Mouse (Mus musculus): Measurements from ENCODE around the gene Serpini1. TPM values are rescaled to one million over a fixed set of nuclear protein-coding genes. Genes with fewer than 3 reads are reported as not detected.
A peak's percentile ranks its signal among the peaks of the same experiment; 100 is the strongest.
"Not testable (repeated sequence)": the region's sequence is repeated elsewhere in the genome, so short reads cannot be mapped to it uniquely, and the experiment has no call there.

Serpini1 gene
- total RNA-seq, 2 experiments from 2014 or later = 2.9 to 4.3 TPM

DNA sequence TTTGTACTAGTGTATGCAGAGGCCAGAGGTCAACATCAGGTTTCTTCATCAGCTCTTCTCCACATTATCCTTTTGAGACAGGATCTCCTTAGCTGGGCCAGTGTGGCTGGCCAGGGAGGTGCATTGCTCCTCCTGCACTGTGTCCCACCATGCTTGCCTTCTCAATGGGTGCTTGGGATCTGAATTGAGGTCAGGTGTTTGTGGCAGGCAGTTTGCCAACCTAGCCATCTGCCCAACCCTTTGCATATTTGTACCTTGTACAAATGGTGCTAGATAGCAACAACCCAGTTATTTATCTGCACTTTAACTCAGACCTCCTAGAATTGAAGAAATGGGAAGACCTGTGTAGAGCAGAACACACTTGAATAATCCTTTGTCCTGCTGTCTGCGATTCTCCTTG lies 78.3 kb downstream of the Serpini1 start:
- DNase-seq = no peak

DNA sequence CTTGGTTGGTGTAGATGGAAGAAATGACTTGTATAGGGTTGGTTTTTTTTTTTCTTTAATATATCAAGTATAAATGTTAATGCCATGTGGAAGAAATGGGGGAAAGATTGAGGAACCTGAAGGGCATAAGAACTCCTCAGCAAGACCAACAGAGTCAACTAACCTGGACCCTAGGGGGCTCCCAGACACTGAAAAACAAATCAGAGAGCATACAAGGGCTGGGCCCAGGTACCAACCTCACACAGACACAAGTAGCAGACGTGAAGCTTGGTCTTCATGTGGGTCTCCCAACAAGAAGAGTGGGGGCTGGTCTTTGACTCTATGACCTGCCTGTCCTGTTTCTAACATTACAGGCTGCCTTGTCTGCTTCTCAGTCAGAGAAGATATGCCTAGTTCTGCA lies 82.2 kb downstream of the Serpini1 start:
- no peak for DNase-seq

DNA sequence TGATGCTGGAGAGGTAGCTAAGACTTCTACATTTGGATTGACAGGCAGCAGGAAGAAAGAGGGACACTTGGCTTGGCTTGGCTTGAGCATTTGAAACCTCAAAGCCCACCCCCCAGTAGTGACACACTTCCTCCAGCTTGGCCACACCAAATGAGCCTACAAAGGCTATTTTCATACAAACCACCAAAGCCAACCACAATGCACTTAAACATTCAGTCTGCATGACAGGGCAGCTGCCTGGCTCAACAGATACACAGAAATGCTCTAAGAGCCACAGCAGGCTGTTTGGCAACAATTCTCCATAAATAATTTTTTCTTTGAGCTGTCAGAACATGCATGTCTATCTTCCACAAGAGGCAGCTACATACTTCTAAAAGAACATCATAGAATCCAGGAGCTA lies 90.2 kb downstream of the Serpini1 start:
- DNase-seq = no peak

DNA sequence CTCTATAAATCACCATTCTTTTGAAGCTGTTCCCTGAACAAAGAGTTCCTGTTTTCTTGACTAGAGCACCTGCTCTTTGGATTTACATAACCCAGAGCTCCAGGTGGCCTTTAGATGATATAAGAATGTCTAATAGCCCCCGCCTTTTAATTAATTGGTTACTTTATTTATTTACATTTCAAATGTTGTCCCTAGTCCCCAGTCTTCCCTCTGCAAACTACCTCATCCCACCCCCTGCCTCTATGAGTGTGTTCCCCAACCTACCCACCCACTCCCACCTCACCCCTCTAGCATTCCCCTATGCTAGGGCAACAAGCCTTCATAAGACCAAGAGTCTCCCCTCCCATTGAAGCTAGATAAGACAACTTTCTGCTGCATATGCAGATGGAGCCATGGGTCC lies 90.9 kb downstream of the Serpini1 start:
- DNase-seq = no peak

DNA sequence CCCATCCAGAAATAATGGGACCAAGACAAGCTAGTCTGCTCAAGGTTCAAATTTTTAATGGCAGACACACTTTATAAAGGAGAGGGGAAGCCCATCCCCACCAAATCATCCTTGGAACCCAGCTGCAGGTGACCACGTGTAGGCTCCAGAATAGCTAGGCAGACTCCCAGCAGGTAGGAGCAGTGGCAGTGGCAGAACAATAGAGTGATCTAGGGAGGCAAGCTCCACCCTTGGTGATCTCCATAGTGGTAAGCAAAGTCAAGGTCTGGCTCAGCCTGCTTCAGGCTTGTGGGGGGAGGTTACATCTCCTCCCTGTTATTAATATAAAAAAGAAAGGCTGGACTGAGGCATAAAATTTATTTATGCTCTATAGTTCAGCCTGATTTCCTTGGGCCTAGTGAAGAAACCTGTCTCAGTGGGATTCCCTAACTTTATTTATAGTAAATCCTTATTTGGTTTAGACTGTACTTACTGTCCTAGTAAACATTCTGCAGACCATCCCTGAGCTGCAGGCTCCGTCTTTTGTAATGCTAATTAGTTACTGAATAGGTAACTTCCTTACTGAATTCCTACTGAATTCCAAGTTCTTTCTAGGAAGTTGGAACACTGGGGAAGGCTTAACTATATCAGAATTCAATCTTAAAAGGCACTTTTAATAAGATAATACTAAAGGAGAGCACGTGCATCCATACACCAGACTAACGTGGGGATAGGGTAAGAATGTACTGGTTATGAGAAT lies 93.2 kb downstream of the Serpini1 start:
- DNase-seq = not testable (repeated sequence)

DNA sequence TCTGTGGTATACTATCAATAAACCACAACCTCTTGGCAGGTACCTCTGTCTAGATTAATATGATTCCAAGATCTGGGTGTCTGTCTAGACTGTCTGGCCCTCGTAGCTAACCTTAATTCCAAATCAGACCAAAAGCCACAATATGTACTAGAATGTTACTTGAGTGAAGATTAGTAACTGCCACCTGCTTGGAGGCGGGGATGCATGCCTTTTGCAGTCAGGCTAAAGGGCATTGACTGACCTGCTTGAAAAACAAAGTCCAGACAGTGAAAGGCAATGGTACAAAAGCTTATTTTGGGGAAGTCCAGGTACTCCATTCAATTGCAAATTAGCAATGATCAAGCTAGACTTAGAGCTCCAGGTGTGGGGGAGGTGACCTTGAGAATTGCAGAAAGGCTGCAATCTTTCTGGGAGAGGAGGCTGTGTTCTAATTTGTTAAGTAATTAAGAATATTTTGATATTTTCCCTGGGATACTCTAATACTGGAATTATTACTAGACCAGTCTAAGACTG lies 94.3 kb downstream of the Serpini1 start:
- no peak for DNase-seq

DNA sequence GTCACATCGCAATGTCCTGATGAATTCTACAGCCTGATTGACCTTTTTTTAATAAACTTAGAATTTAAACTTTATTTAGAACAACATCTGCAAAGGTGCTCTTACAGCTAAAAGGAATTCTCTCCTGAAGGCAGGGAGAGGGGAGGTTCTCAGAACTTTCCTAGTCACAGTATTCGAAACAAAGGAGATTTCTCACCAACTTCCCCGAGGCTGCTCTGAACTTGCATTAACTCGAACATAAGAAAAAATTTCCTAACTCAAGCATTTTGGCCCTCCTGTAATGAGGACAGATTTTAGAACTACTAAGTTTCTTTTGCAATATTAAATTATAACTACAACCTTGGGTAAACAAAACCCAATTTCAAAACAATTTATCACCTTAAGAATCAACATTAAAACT lies 96.6 kb downstream of the Serpini1 start:
- DNase-seq = not testable (repeated sequence)

DNA sequence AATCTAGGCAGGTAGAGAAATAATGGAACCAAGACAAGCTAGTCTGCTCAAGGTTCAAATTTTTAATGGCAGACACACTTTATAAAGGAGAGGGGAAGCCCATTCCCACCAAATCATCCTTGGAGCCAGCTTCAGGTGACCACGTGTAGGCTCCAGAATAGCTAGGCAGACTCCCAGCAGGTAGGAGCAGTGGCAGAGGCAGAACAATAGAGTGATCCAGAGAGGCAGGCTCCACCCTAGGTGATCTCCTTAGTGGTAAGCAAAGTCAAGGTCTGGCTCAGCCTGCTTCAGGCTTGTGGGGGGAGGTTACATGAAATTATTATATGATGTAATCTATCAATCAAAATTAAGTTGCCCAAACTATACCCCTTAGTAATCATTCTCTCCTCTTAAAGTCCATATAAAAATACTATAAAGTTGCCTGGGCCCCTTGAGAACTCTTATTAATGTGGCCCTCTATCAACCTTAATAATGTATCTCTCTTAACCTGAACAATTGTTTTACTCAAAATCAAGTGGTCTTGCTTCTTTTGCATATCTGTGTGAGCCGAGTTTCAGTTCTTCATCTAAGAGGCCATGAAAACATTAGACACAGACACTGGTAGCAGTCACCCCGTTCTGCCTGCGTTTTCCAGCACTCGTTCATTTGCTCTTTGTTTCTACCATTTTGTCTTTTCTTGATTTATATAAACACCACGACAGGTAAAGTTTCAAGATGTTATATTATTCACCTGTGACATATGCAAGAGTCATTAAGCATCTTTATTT lies 98.4 kb downstream of the Serpini1 start:
- no peak for DNase-seq

DNA sequence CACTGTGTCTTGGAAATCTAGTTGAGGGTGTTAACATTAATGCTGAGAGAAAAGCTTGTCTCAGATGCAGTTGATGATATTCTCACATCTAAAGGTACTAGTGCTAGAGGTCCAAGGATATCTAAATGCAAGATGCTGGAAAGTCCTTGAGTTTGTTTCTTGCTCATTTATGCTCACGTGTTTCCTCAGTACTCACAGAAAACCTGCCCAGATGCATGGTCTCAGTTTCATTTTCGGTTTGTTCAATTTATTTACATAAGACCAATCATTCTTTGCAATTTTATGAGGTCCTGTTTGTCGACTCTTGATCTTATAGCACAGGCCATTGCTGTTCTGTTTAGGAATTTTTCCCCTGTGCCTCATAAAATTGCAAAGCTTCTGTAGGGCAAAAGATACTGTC lies 109.6 kb downstream of the Serpini1 start:
- no peak for DNase-seq

DNA sequence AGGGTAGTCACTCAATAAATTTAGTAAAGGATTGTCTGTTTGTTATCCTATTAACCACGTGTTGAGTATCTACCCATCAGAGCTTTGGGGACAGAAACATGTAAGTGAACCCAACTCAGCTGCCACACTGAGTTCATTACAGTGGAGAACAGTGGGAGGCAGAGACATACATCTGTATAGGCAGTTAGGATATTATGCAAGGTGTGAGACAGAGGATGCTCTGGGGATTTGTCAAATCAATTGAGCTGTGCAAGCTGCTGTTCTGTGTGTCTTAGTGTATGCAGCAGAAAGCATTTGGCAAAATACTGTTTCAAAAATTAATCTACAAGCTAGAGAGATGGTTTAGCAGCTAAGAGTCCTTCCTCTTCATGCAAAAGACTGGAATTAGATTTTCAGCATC lies 113.1 kb downstream of the Serpini1 start:
- DNase-seq = no peak

DNA sequence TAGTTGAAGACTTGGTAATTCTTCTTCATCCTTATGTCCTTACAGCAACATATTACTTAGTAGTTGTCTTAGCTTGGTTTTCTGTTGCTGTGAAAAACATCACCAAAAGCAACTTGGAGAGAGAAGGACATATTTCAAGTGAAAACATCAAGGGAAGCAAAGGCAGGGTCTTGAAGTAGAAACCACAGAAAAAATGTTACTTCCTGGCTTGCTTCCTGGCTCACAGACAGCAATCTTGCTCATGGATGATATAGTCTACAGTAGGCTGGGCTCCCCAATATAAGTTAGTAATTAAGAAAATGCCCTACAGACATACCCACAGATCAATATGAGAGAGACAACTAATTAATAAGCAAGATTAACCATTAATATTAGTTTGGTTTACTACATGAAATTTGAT lies 125.5 kb downstream of the Serpini1 start:
- no peak for DNase-seq

DNA sequence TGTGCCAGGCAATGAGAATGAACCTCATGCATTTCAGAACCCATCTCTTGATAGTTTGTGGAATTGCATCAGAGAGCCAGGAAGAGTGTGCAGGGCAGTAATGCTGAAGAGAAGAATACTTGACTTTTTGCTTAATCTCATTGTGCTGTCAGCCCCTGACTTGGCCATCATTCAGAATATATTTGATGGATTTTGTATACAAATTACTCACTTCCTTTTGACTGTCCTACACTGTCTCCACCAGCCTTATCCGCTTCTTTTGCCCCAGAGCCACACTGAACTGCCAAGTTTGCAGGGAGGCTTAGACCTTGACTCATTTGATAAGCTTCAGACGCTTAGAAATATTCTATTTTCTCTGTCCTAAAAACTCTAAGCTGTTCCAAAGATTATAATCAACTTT lies 129.4 kb downstream of the Serpini1 start:
- peak in 1 of 2 experiments; percentile 27 for DNase-seq

DNA sequence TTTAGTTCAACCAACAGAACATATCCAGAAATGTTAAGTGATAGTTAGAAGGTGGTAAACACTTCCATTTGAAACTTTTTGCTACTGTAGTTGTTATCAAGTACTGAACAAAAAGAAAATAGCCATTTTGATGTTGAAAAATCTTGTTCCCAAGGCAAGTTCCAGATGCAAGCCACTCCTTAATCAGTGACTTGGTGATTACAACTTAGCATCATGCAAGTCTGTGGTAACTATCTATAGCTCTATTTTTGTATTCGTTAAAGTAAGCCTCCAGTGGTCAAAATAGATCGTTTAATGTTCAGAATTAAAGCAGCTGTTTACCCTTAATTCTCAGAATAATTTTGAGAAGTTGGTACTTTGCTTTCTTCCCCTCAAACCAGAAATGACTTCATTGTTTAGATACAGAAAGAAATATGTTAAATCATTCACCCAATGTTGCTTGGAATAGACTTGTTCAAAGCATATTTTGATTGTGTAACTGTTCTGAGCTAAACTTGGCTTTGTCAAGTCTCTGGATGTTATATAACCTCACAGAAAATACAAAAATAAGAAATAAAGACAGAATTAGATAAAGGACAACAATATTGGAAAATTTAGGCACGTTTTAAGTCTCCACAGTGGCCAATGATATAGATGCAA lies 130.0 kb downstream of the Serpini1 start:
- no peak for DNase-seq

DNA sequence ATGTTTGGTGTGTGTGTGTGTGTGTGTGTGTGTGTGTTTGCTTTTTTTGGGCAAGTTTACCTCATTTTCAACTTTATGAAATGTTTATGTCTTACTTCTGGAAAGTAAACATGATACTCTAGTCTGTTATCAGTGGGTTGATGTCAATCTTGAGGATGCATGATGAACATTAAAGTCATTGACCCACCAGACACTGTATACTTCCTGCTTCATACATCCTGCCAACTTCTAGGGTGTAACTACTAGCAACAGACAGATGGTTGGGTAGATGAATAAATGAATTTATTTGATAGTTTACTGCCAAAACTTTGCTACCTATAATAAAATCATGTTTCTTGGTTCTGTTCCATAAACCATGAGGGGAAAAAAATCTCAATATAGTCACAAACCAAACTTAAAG lies 133.0 kb downstream of the Serpini1 start:
- no peak for DNase-seq

DNA sequence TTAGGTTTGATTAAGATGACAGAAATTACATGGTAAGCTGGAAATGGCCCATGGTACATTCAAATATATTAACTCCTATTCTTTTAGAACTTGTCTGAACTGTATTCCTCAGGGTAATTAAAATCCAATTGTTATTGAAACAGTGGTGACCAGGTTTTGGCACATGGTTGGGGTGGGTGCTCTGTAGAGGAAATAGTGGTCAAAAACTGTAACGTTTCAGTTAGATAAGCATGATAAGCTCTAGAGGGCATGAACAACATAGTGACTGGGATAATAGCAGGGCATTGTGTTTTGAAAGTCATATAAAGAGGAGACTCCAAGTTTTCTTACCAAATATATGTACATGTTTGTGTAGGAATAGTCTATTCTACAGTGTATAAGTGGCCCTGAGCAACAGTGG lies 134.7 kb downstream of the Serpini1 start:
- no peak for DNase-seq

Other genes with a start within 250 kb of the Serpini1 start
- not detected for gene Wdr49, start 75.4 kb upstream of the Serpini1 start, total RNA-seq (2021)
- gene Pdcd10, start 691 bp upstream of the Serpini1 start, total RNA-seq (2021) = 10 to 100 TPM; 65.9 to 71.5 TPM
- not detected for gene Gm29133, start 190.7 kb downstream of the Serpini1 start, total RNA-seq (2021)

All from adrenal gland, postnatal 36 days (tissue).